Mouse (Mus musculus) spleen, adult 2 months (tissue): Measurements from ENCODE around the gene Wnk4. TPM values are rescaled to one million over a fixed set of nuclear protein-coding genes. Genes with fewer than 3 reads are reported as not detected.

ENCODE experiments used
- DNase-seq, 2 experiments: peaks; one replicate each; pipeline versions ENCODE4 v3.0.0 to v3.0.0-alpha.2; 2012 to 2021; ENCODE audit warnings: low spot score in 2 of 2, low read depth in 1 of 2
- H3K27ac ChIP-seq: fragments of 200-500 bp; 2 replicates; pipeline ENCODE4 v1.5.1; 2012; ENCODE audit warnings: low read length, inconsistent platforms; ENCODE audit not compliant: insufficient read depth
- H3K27me3 ChIP-seq: fragments of 200-500 bp; 2 replicates; pipeline ENCODE4 v1.6.1; 2012; ENCODE audit warnings: mild to moderate bottlenecking, moderate library complexity, low read length, inconsistent platforms; ENCODE audit not compliant: control insufficient read depth, insufficient read depth
- H3K36me3 ChIP-seq: fragments of 200-500 bp; 2 replicates; pipeline ENCODE4 v1.6.1; 2012; ENCODE audit warnings: mild to moderate bottlenecking, low read length, inconsistent platforms; ENCODE audit not compliant: control insufficient read depth, insufficient read depth
- H3K4me1 ChIP-seq: fragments of 200-500 bp; 2 replicates; pipeline ENCODE4 v1.6.1; 2011; ENCODE audit warnings: inconsistent platforms; ENCODE audit not compliant: control insufficient read depth, insufficient read depth, insufficient read length
- H3K4me3 ChIP-seq: fragments of 200-500 bp; 2 replicates; pipeline ENCODE4 v1.5.1; 2011; ENCODE audit warnings: mild to moderate bottlenecking, inconsistent platforms; ENCODE audit not compliant: insufficient read depth, insufficient read length; ENCODE audit errors: extremely low read depth
- CTCF ChIP-seq: fragments of 200-500 bp; IDR thresholded peaks from 2 replicates; pipeline ENCODE4 v1.5.1; 2011; ENCODE audit warnings: mild to moderate bottlenecking, inconsistent platforms; ENCODE audit not compliant: insufficient read depth, insufficient read length, insufficient replicate concordance; ENCODE audit errors: extremely low read depth
- POLR2A ChIP-seq: fragments of 200-500 bp; IDR thresholded peaks from 2 replicates; pipeline ENCODE4 v1.6.1; 2011; ENCODE audit warnings: low read depth, low read length, inconsistent platforms
- whole genome bisulfite sequencing: fragments of 180-500 bp; shearing (Covaris S2); methylation state at CpG from one replicate; pipeline ENCODE4 v1.1.7; 2018; 5-methylcytosine and 5-hydroxymethylcytosine counted together
- polyA plus RNA-seq: library from polyadenylated mRNA; depleted of rRNA; stranded (reverse); fragments of >200 nt; gene quantifications from 2 replicates; pipeline ENCODE4 v1.2.3, GENCODE M21; 2012

Wnk4 gene
- polyA plus RNA-seq, 1 experiment = 1.9 TPM

DNA sequence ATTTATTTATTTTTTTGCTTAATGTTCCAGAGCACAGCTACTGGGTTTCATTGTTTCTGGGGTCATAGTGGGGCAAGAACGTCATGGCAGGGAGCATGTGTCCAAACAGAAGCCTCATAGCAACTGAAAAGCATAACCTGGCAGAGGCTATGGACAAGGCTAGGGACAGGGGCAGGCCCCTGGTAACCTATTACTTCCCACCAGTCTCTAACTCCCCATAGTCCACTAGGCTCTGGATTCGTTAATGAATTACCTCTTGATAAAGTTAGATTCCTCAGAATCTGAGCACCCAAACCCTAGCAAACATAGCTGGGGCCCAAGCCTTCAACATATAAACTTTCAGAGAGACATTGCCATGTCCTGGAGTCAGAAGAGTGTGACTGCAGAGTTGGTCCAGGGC lies 9.3 kb upstream of the Wnk4 start:
- TF ChIP-seq CTCF = no peak
- no peak for TF ChIP-seq POLR2A
- Histone ChIP-seq H3K4me3 (no peak overlapping the region), H3K27ac (no peak overlapping the region), H3K4me1 (peaks cover 8% of the 10 kb centered on the region), H3K36me3 (peaks cover under 1% of the 10 kb centered on the region), H3K27me3 (peaks cover 8% of the 10 kb centered on the region)
- no peak for DNase-seq
- WGBS = 86% methylated on average over 2 of the region's 2 CpGs

DNA sequence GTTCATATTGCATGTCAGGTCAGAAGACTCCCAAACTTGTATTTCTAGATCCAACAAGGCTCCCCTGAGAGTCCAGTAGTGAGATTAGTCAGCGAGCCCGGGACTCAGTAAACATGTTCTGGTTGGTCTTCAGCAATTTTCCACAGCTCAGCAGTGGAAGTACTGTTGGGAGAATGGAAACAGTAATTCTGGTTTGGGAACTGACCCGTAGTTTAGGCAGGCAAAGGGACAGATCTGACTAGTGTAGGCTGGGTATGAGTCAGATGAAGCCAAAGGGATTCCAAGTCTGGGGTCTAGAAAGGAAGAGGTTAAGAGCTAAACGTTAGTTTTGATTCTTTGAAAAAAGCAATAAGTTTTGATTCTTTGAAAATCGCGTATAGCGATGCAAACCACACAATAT lies 7.4 kb upstream of the Wnk4 start:
- H3K4me1 ChIP-seq = peaks cover 3% of the 10 kb centered on the region
- no peaks in the 10 kb centered on the region for H3K27me3 ChIP-seq
- TF ChIP-seq POLR2A (no peak), CTCF (no peak)
- peak overlapping the region; percentile 85 for H3K4me3 ChIP-seq
- H3K27ac ChIP-seq = 0 out of 2 replicates have a peak overlapping the region, but pooled peaks have one; percentile 36
- no peak for DNase-seq
- WGBS = 6% methylated on average over 7 of the region's 7 CpGs
- H3K36me3 ChIP-seq = peaks cover 5% of the 10 kb centered on the region

DNA sequence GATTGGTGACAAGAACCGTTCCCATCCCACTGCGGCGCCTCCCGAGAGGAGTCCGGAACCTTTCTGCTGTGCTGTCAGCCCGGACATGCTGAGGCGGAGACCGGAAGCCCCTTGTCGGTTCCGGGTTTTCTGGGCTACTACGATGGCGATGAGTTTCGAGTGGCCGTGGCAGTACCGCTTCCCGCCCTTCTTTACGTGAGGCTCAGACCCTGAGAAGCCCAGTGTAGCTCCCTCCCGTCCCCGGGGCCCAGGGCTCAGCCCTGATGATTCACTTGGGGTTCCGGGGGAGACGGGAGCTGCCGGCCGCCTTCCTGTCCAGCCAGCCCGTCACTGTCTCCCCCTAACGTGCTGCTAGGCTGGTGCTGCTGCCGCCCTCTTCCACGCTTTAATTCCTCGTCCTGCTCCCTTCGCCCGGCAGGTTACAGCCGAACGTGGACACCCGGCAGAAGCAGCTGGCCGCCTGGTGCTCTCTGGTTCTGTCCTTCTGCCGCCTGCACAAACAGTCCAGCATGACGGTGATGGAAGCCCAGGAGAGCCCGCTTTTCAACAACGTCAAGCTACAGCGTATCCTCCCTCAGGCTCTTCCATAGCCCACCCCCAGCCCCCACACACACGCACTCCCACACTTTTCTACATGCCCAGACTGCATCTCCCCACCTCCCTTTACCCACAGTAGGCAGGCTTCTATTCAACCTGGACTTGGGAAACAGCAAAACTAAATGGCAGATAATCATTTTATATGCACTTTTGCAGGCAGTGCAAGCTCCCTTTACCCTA lies 6.6 kb upstream of the Wnk4 start, which contains the start of gene Vps25:
TSS of gene Vps25 (plus strand) at position 95 of the 777 bp plus-strand sequence.
- DNase-seq = peak; percentile 75 to 82
- Histone ChIP-seq H3K4me1 (peaks cover 3% of the 10 kb centered on the region), H3K36me3 (peaks cover 9% of the 10 kb centered on the region), H3K4me3 (peak within 1 kb of the TSS; percentile 85), H3K27ac (peak within 1 kb of the TSS; percentile 88), H3K27me3 (no peaks in the 10 kb centered on the region)
- 1% methylated on average over 40 of the region's 40 CpGs for WGBS
- TF ChIP-seq POLR2A (peak; percentile 88), CTCF (no peak)

DNA sequence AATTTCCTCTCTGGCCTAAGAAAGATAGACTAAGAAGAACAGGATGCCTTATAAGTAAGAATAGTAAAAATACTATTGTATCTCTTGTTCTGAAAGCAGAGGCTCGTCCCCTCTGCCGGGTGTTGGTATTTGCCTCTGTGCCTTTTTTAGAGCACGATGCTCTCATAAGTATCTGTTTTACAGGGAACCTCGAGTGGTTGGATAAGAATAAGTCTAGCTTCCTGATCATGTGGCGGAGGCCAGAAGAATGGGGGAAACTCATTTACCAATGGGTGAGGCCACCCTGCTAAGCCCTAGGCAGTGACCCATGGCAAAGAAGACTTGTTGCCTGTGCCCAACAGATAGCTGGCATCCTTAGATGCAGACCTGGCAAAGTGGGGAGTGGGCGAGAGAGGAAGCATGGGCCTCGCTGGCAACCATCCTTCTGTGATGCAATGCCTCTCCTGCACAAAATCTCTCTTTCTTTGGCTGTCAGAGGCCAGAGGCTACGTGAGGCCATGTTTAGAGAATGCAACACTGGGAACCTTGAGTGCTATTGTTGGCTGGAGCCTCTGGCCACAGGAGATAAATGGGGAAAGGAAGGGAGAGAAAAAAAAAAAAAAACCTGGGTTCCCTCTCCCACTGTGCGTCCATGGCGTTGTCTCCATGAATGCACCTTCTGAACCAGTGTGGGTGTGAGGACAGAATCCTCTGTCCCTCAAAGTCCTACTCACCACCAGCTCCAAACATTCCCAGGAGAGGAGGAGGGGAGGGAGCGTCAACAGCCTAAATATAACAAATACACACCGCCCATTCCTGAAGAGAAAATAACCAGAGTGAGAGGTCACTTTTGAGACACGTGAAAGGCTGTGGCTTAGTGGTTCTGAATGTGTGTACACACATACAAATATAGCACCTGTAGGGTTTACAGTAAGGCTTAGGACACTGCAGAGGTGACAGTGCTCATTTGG lies 4.3 kb upstream of the Wnk4 start:
- peaks cover 10% of the 10 kb centered on the region for H3K36me3 ChIP-seq
- H3K4me1 ChIP-seq = peaks cover 13% of the 10 kb centered on the region
- no peak overlapping the region for H3K27ac ChIP-seq
- 89% methylated on average over 13 of the region's 13 CpGs for WGBS
- DNase-seq = no peak
- H3K27me3 ChIP-seq = peaks cover 8% of the 10 kb centered on the region
- TF ChIP-seq CTCF = no peak
- TF ChIP-seq POLR2A = no peak
- H3K4me3 ChIP-seq = no peak overlapping the region

DNA sequence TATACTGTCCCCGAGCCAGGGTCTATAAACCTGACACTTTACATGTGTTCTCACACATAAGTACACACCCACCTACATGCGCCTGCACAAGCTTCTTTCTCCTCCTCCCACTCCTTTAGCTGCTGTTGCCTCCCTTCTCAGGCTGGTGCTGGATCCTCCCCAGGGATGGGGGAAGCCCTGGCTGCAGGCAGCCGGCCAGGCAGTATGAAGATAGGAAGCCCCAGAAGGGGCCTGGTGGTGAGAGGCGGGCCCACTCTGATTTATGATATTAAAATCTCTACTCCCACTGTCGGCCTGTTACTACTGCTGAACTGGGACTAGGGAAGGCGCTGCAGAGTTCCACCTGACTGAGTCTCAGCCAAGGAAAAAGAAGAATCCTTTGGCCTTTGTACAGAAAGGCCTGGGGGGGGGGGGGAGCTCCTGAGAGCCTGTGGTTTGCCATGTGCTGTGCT lies 1.1 kb upstream of the Wnk4 start:
- H3K4me3 ChIP-seq = no peak overlapping the region
- 71% methylated on average over 6 of the region's 6 CpGs for WGBS
- H3K27me3 ChIP-seq = peaks cover 24% of the 10 kb centered on the region
- H3K27ac ChIP-seq = no peak overlapping the region
- DNase-seq = no peak
- peaks cover 10% of the 10 kb centered on the region for H3K36me3 ChIP-seq
- TF ChIP-seq CTCF (no peak), POLR2A (no peak)
- H3K4me1 ChIP-seq = peaks cover 10% of the 10 kb centered on the region

DNA sequence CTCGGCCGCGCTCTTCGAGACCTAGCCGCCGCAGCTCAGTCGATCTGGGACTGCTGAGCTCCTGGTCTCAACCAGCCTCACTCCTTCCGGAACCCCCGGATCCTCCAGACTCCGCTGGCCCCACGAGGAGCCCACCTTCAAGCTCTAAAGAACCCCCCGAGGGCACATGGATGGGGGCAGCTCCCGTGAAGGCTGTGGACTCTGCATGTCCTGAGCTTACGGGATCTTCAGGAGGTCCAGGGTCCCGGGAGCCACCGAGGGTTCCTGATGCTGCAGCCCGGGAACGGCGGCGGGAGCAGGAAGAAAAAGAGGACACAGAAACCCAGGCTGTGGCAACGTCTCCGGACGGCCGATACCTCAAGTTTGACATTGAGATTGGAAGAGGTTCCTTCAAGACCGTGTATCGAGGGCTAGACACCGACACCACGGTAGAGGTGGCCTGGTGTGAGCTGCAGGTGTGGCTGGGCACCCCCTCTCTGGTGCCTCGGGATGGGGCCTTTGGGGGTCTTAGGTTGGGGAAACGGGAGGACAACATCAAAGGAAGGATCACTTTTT lies 536 bp downstream of the Wnk4 start:
- TF ChIP-seq POLR2A (no peak), CTCF (no peak)
- no peak for DNase-seq
- H3K27me3 ChIP-seq = peaks cover 28% of the 10 kb centered on the region
- H3K4me3 ChIP-seq = peak overlapping the region; percentile 46; the same call in 1 of the 2 replicates
- H3K4me1 ChIP-seq = peaks cover 10% of the 10 kb centered on the region
- 2% methylated on average over 30 of the region's 30 CpGs for WGBS
- H3K27ac ChIP-seq = no peak overlapping the region
- H3K36me3 ChIP-seq = peaks cover 10% of the 10 kb centered on the region
